Mouse (Mus musculus): ENCODE data around the gene Hrh1. TPM values are rescaled to one million over a fixed set of nuclear protein-coding genes. Genes with fewer than 3 reads are reported as not detected.

Gene Hrh1
- total and polyA plus RNA-seq, 2 experiments from 2014 or later, result 1.6 to 5.3 TPM

- Histone ChIP-seq H3K4me3 (ENCODE audit: low read length) (no peak overlapping the region), H3K4me1 (ENCODE audit: insufficient read depth, low read length) (no peaks in the 10 kb centered on the region), H3K27me3 (ENCODE audit: insufficient read depth, low read length) (peaks cover 16% of the 10 kb centered on the region), H3K27ac (no peak overlapping the region), H3K9ac (replicated peaks; ENCODE audit: low read length) (no peak overlapping the region), H3K36me3 (ENCODE audit: insufficient read depth, low read length) (no peaks in the 10 kb centered on the region), H3K9me3 (ENCODE audit: low read length) (no peaks in the 10 kb centered on the region), H3K4me2 (ENCODE audit: low read depth, low read length) (no peak overlapping the region)
- DNase-seq (ENCODE audit: low spot score) (no peak), ATAC-seq (no peak)
- 37% methylated on average over 4 of the region's 4 CpGs for WGBS
- no peak for TF ChIP-seq CTCF (IDR thresholded peaks at IDR 0.05; ENCODE audit: low read depth)
Observed at GRCm38 (mm10) chr6:114394982-114395381, 2.8 kb upstream of the Hrh1 start.

GRCm38 (mm10) chr6:114396605-114397004 lies 1.1 kb upstream of the Hrh1 start:
- 65% methylated on average over 4 of the region's 4 CpGs for WGBS
- no peak for TF ChIP-seq CTCF (IDR thresholded peaks at IDR 0.05; ENCODE audit: low read depth)
- Histone ChIP-seq H3K4me1 (ENCODE audit: insufficient read depth, low read length) (no peaks in the 10 kb centered on the region), H3K36me3 (ENCODE audit: insufficient read depth, low read length) (no peaks in the 10 kb centered on the region), H3K4me2 (ENCODE audit: low read depth, low read length) (no peak overlapping the region), H3K9me3 (ENCODE audit: low read length) (no peaks in the 10 kb centered on the region), H3K9ac (replicated peaks; ENCODE audit: low read length) (no peak overlapping the region), H3K4me3 (ENCODE audit: low read length) (no peak overlapping the region), H3K27ac (no peak overlapping the region), H3K27me3 (ENCODE audit: insufficient read depth, low read length) (peaks cover 16% of the 10 kb centered on the region)
- ATAC-seq (no peak), DNase-seq (ENCODE audit: low spot score) (no peak)

GRCm38 (mm10) chr6:114397280-114397679 lies 456 bp upstream of the Hrh1 start:
- peak overlapping the region; percentile 41; the same call in 1 of the 2 replicates for H3K9ac ChIP-seq (replicated peaks; ENCODE audit: low read length)
- no peak for DNase-seq (ENCODE audit: low spot score)

GRCm38 (mm10) chr6:114398626-114399025 lies 890 bp downstream of the Hrh1 start:
- H3K4me2 ChIP-seq (ENCODE audit: low read depth, low read length), result peak overlapping the region; percentile 96
- peak; percentile 49 for DNase-seq (ENCODE audit: low spot score)
- ATAC-seq, result no peak; the same call in 1 of the 2 replicates
- H3K36me3 ChIP-seq (ENCODE audit: insufficient read depth, low read length), result no peaks in the 10 kb centered on the region
- TF ChIP-seq CTCF (IDR thresholded peaks at IDR 0.05; ENCODE audit: low read depth), result peak; percentile 56
- peaks cover 13% of the 10 kb centered on the region for H3K27me3 ChIP-seq (ENCODE audit: insufficient read depth, low read length)
- no peaks in the 10 kb centered on the region for H3K9me3 ChIP-seq (ENCODE audit: low read length)
- H3K9ac ChIP-seq (replicated peaks; ENCODE audit: low read length), result no peak overlapping the region
- H3K27ac ChIP-seq, result no peak overlapping the region
- 1% methylated on average over 9 of the region's 9 CpGs for WGBS
- H3K4me1 ChIP-seq (ENCODE audit: insufficient read depth, low read length), result no peaks in the 10 kb centered on the region
- peak overlapping the region; percentile 53 for H3K4me3 ChIP-seq (ENCODE audit: low read length)

More at GRCm38 (mm10) chr6:114397280-114397679, 456 bp upstream of the Hrh1 start:
- Histone ChIP-seq H3K4me1 (ENCODE audit: insufficient read depth, low read length) (no peaks in the 10 kb centered on the region), H3K36me3 (ENCODE audit: insufficient read depth, low read length) (no peaks in the 10 kb centered on the region), H3K4me2 (ENCODE audit: low read depth, low read length) (peak overlapping the region; percentile 96), H3K4me3 (ENCODE audit: low read length) (peak overlapping the region; percentile 53), H3K9me3 (ENCODE audit: low read length) (no peaks in the 10 kb centered on the region), H3K27ac (no peak overlapping the region), H3K27me3 (ENCODE audit: insufficient read depth, low read length) (peaks cover 13% of the 10 kb centered on the region)
- no peak for ATAC-seq
- TF ChIP-seq CTCF (IDR thresholded peaks at IDR 0.05; ENCODE audit: low read depth), result no peak
- 8% methylated on average over 10 of the region's 11 CpGs for WGBS

- Histone ChIP-seq H3K9ac (replicated peaks; ENCODE audit: low read length) (no peak overlapping the region), H3K4me1 (ENCODE audit: insufficient read depth, low read length) (no peaks in the 10 kb centered on the region), H3K27ac (no peak overlapping the region), H3K4me2 (ENCODE audit: low read depth, low read length) (no peak overlapping the region), H3K9me3 (ENCODE audit: low read length) (no peaks in the 10 kb centered on the region), H3K27me3 (ENCODE audit: insufficient read depth, low read length) (peaks cover 13% of the 10 kb centered on the region), H3K36me3 (ENCODE audit: insufficient read depth, low read length) (no peaks in the 10 kb centered on the region), H3K4me3 (ENCODE audit: low read length) (no peak overlapping the region)
- no peak for DNase-seq (ENCODE audit: low spot score)
- ATAC-seq, result no peak
- WGBS, result 75% methylated on average over 10 of the region's 10 CpGs
- no peak for TF ChIP-seq CTCF (IDR thresholded peaks at IDR 0.05; ENCODE audit: low read depth)
Observed at GRCm38 (mm10) chr6:114400387-114400786, 2.7 kb downstream of the Hrh1 start.

GRCm38 (mm10) chr6:114400841-114401240 lies 3.1 kb downstream of the Hrh1 start:
- DNase-seq (ENCODE audit: low spot score), result no peak
- 45% methylated on average over 8 of the region's 8 CpGs for WGBS

GRCm38 (mm10) chr6:114402161-114402560 lies 4.4 kb downstream of the Hrh1 start:
- Histone ChIP-seq H3K4me2 (ENCODE audit: low read depth, low read length) (no peak overlapping the region), H3K27me3 (ENCODE audit: insufficient read depth, low read length) (peaks cover 13% of the 10 kb centered on the region; the same call in 1 of the 2 replicates), H3K4me3 (ENCODE audit: low read length) (no peak overlapping the region), H3K36me3 (ENCODE audit: insufficient read depth, low read length) (no peaks in the 10 kb centered on the region), H3K9me3 (ENCODE audit: low read length) (no peaks in the 10 kb centered on the region), H3K9ac (replicated peaks; ENCODE audit: low read length) (no peak overlapping the region), H3K27ac (no peak overlapping the region), H3K4me1 (ENCODE audit: insufficient read depth, low read length) (no peaks in the 10 kb centered on the region)
- whole genome bisulfite sequencing, result 81% methylated on average over 2 of the region's 2 CpGs
- peak; percentile 43; the same call in 1 of the 2 replicates for TF ChIP-seq CTCF (IDR thresholded peaks at IDR 0.05; ENCODE audit: low read depth)
- DNase-seq (ENCODE audit: low spot score), result no peak
- ATAC-seq, result no peak

More at GRCm38 (mm10) chr6:114400841-114401240, 3.1 kb downstream of the Hrh1 start:
- TF ChIP-seq CTCF (IDR thresholded peaks at IDR 0.05; ENCODE audit: low read depth), result no peak
- ATAC-seq, result no peak
- no peaks in the 10 kb centered on the region for H3K36me3 ChIP-seq (ENCODE audit: insufficient read depth, low read length)
- H3K9me3 ChIP-seq (ENCODE audit: low read length), result no peaks in the 10 kb centered on the region
- H3K9ac ChIP-seq (replicated peaks; ENCODE audit: low read length), result no peak overlapping the region
- H3K4me3 ChIP-seq (ENCODE audit: low read length), result no peak overlapping the region
- H3K27ac ChIP-seq, result no peak overlapping the region
- peaks cover 13% of the 10 kb centered on the region for H3K27me3 ChIP-seq (ENCODE audit: insufficient read depth, low read length)
- H3K4me2 ChIP-seq (ENCODE audit: low read depth, low read length), result no peak overlapping the region
- no peaks in the 10 kb centered on the region for H3K4me1 ChIP-seq (ENCODE audit: insufficient read depth, low read length)

Data from hindbrain, postnatal 0 days (tissue).